Mouse (Mus musculus) MEL (cell line): Measurements from ENCODE around the gene Olfr1396.

ENCODE experiments used
- CHD1 ChIP-seq: IDR thresholded peaks from 2 replicates; pipeline ENCODE4 v1.6.1; 2012; ENCODE audit warnings: low read depth, mild to moderate bottlenecking, inconsistent platforms, low read length, improper control_type of control experiment
- CTCF ChIP-seq, 3 experiments: IDR thresholded peaks in 2 of 3; conservative IDR thresholded peaks in 1 of 3; 2 replicates each; pipeline ENCODE4 v1.5.1; 2011 to 2012; ENCODE audit warnings: low read length in 3 of 3, low read depth in 2 of 3, mild to moderate bottlenecking in 2 of 3, improper control_type of control experiment in 1 of 3, inconsistent platforms in 1 of 3, mixed read lengths in 1 of 3, moderate library complexity in 1 of 3; ENCODE audit not compliant: control insufficient read depth in 1 of 3, insufficient read depth in 1 of 3, poor library complexity in 1 of 3, severe bottlenecking in 1 of 3
- E2F4 ChIP-seq: IDR thresholded peaks from 2 replicates; pipeline ENCODE4 v1.6.1; 2011; ENCODE audit warnings: low read depth, low read length, improper control_type of control experiment, borderline replicate concordance
- ELF1 ChIP-seq: IDR thresholded peaks from 2 replicates; pipeline ENCODE4 v1.6.1; 2014; ENCODE audit warnings: low read depth, mild to moderate bottlenecking, inconsistent platforms, low read length, improper control_type of control experiment, moderate library complexity
- KAT2A ChIP-seq: conservative IDR thresholded peaks from 2 replicates; pipeline ENCODE4 v1.6.1; 2012; ENCODE audit warnings: low read depth, low read length, improper control_type of control experiment, inconsistent platforms
- POLR2AphosphoS5 ChIP-seq: IDR thresholded peaks from 2 replicates; pipeline ENCODE4 v1.6.1; 2012; ENCODE audit warnings: low read depth, borderline replicate concordance, mild to moderate bottlenecking, inconsistent platforms, low read length, moderate library complexity, mixed read lengths
- SIN3A ChIP-seq: IDR thresholded peaks from 2 replicates; pipeline ENCODE4 v1.6.1; 2012; ENCODE audit warnings: low read length, improper control_type of control experiment, inconsistent platforms
- USF1 ChIP-seq: IDR thresholded peaks from 2 replicates; pipeline ENCODE4 v1.6.1; 2014; ENCODE audit warnings: low read depth, mild to moderate bottlenecking, inconsistent platforms, low read length, improper control_type of control experiment, moderate library complexity

GRCm38 (mm10) chr11:49080636-49081035 lies 34.0 kb downstream of the Olfr1396 start:
- TF ChIP-seq CTCF (IDR thresholded peaks at IDR 0.05 in 2 of 3, conservative IDR thresholded peaks at IDR 0.05 in 1 of 3; ENCODE audit: control insufficient read depth in 1 of 3, insufficient read depth in 1 of 3, low read depth in 2 of 3, low read length in 3 of 3, poor library complexity in 1 of 3, severe bottlenecking in 1 of 3) (no peak), E2F4 (no peak), POLR2AphosphoS5 (no peak), USF1 (no peak), KAT2A (no peak), CHD1 (no peak; the same call in 1 of the 2 replicates), ELF1 (no peak), SIN3A (no peak)
